Mouse (Mus musculus): Measurements from ENCODE around the gene Olfr1459.

Gene Olfr1459

GRCm38 (mm10) chr19:13149449-13149848, at the start of gene Olfr1459:
Gene Olfr1459, minus strand, starts transcription at chr19:13149549.
- no peak for DNase-seq (ENCODE audit: low read depth, low spot score)

- no peak for DNase-seq (ENCODE audit: low read depth, low spot score)
Measured at GRCm38 (mm10) chr19:13185434-13185833, 36.1 kb upstream of the Olfr1459 start, which contains the start of gene Olfr1462. Gene Olfr1462, plus strand, starts transcription at chr19:13185734.

GRCm38 (mm10) chr19:13162700-13163099, 13.4 kb upstream of the Olfr1459 start, which contains the start of gene Olfr1461:
Gene Olfr1461, plus strand, starts transcription at chr19:13163000.
- no peak for DNase-seq (ENCODE audit: low read depth, low spot score)

GRCm38 (mm10) chr19:13106675-13107074, 42.7 kb downstream of the Olfr1459 start, which contains the start of gene Olfr1458:
Gene Olfr1458, minus strand, starts transcription at chr19:13106775.
- no peak for DNase-seq (ENCODE audit: low read depth, low spot score)

- DNase-seq (ENCODE audit: low read depth, low spot score), result no peak
Measured at GRCm38 (mm10) chr19:13097791-13098190, 51.6 kb downstream of the Olfr1459 start, which contains the start of gene Olfr1457. Gene Olfr1457, minus strand, starts transcription at chr19:13097891.

- DNase-seq (ENCODE audit: low read depth, low spot score), result no peak
Measured at GRCm38 (mm10) chr19:13093908-13094307, 55.4 kb downstream of the Olfr1459 start.

Data from CD4-positive, CD25-positive, alpha-beta regulatory T cell, adult 2 months (primary cell).